Mouse (Mus musculus): ENCODE measurements around the gene Cldn12.

Gene Cldn12

DNA sequence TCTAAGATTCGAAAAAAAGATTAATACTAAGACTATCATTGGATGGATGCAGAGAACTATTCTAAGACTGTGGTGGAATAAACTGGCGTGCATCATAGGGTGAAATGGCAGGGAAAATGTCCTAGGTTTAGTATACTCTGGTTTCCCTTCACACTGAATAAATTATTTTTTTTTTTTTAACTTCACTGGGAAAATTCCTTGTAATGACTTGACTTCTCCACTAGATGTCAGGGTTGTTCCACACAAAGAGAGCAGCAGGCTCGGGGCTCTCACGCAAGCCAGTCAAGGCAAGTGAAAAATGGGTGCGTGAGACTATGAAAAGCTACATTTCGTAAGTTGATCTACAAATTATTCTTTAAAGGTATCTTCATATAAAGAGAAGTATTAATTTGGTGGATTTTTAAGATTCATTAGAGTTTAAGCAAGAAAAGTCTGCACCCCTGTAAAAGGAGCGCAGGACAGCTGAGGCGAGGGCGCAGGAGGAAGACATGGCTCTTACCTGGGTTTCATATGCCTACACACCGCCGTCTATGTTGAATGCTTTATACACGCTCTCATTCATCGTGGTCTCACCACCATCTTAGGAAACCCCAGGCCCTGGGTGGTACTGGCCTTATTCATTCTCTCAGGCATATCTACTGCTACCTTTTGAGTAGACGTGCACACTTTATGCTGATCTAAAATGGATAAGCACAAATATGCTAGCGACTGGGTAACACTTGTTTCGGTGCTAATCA is 20.3 kb downstream of the Cldn12 start:
- peak; percentile 78 for DNase-seq (ENCODE audit: low spot score)

GRCm38 (mm10) chr5:5492163-5492562 is 22.6 kb downstream of the Cldn12 start:
- DNase-seq (ENCODE audit: low spot score), result no peak

DNA sequence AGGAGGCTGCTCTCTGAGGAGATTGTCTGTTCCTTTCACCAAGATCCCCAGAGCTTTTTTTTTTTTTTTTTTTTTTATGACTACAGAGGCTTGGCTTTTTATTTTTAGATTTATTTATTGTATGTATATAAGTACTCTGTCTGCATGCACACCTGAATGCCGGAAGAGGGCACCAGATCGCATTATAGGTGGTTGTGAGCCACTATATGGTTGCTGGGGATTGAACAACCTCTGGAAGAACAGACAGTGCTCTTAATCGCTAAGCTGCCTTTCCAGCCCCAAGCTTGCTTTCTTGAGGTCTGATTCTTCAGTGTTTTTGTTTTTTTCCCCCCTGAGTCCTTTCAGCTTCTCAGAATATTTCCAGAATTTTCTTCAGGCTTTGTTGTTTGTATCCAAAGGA is 28.7 kb downstream of the Cldn12 start:
- DNase-seq (ENCODE audit: low spot score), result no peak

DNA sequence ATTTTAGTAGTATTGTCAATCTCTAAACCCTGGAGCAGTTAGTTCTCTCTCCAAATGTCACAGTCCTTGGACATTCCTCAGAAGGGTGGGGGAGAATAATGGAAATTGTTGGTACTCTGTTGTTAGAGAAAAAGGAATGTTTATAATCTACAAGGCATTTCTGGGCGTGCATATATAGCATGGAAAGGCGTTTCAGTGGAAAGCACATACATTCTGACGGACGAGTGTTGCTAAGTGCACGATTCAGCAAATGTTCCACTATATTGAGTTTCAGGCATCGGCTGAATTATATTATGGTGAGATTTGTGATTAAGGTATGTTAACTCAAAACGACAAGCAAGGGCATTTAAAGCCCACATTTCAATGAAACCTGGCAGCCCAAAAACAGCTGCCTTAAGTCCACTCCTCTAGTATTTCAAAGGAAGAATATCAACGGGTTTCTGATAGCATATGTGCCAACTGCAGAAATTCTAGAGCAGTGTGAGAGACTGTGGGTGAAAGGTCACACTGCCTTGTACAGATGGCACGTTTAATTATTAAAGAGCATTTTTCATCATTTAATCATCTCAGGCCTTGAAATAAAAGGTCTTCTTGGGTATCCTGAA is 31.4 kb downstream of the Cldn12 start:
- DNase-seq (ENCODE audit: low spot score), result no peak

GRCm38 (mm10) chr5:5481662-5482061 is 33.1 kb downstream of the Cldn12 start:
- DNase-seq (ENCODE audit: low spot score), result peak; percentile 63

DNA sequence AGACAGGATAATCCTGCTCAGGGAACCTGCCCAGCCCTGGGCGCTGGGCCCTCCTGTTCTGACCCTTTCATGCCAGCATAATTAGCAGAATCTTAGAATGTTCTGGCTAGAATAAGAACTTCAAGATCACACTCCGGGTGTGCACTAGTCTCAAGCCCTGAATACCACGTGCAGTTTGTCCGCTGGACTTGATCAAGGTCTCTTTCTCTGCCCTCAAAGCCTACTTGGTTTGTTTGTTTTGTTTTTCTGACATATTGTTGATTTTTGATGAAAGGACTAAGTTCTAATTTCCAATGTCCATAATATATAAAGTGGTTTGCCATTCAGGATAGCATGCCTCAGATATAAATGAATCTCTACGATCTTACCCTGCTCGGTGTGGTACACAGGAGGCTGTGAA is 35.7 kb downstream of the Cldn12 start, which contains the start of gene 1700015F17Rik:
Gene 1700015F17Rik, minus strand, starts transcription at position 101 of the 400 bp plus-strand sequence.
- DNase-seq (ENCODE audit: low spot score), result no peak

DNA sequence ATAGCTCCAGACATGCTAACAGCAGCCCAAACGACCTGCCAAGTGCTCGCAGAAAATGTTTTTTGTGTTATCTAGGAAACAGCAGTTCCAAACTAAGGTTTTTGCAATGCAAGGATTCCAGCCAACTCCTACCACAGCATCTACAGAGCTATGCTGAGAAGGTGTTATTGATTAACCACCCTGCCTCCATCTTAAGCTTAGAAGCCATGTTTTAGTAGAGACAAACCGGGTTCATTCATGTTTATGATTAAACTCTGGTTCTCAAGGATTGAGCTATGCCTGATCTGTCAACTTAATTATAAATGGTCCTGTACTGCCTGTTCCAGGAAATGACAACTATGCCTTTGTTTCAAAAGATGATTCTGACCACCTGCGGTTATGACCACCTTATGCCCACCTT is 38.6 kb downstream of the Cldn12 start:
- no peak for DNase-seq (ENCODE audit: low spot score)

- DNase-seq (ENCODE audit: low spot score), result no peak
Observed at GRCm38 (mm10) chr5:5465256-5465655, 49.5 kb downstream of the Cldn12 start.

Data from embryo, embryonic 10 days (tissue).